Mouse (Mus musculus): ENCODE data around the gene Hapln3. TPM values are rescaled to one million over a fixed set of nuclear protein-coding genes. Genes with fewer than 3 reads are reported as not detected.
A peak's percentile ranks its signal among the peaks of the same experiment; 100 is the strongest.

Gene Hapln3
- 0.22 and 1.8 TPM in 2 replicates for polyA plus RNA-seq (2012; rRNA removed)

DNA sequence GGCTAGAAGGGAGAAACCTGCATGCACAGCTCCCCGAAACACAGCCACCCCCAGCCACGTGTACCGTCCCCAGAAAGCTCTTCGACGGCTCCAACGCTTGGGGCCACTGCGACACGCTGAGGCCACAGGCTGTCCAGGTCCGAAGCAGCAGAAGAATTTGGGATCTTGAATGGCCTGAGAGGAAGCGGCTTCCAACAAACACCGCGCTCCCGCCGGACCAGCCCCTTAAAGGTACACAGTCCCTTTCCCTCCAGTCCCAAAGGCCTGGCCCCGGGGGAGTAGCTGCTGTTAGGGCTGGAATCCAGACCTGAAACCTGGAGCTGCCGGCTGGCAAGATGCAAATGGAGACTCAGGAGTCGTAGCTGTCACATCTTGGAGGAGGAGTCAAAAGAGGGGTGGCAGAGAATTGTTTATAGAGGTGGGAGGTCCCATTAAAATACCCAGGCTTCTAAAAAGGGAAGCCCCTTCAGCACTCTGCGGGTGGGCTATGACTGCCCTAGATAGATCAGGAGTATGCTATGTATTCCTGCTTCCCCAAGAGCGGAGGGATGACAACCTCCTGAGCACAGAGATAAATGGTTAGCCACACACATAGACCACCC, at the start of gene Hapln3:
TSS of gene Hapln3 (minus strand) at position 176 of the 602 bp plus-strand sequence.
- Histone ChIP-seq H3K4me1 (ENCODE audit: control insufficient read depth, insufficient read depth, low read length) (peaks cover 4% of the 10 kb centered on the region; the same call in 1 of the 2 replicates), H3K4me3 (replicated peaks; ENCODE audit: extremely low read depth, low read depth, low read length) (no peak within 1 kb of the TSS)
- TF ChIP-seq POLR2A (IDR thresholded peaks at IDR 0.05; ENCODE audit: borderline replicate concordance, extremely low read depth, low read depth, low read length) (no peak), CTCF (IDR thresholded peaks at IDR 0.05; ENCODE audit: insufficient read depth, low read length) (no peak)
- DNase-seq: no peak
- WGBS: 10% methylated on average over 19 of the region's 19 CpGs

DNA sequence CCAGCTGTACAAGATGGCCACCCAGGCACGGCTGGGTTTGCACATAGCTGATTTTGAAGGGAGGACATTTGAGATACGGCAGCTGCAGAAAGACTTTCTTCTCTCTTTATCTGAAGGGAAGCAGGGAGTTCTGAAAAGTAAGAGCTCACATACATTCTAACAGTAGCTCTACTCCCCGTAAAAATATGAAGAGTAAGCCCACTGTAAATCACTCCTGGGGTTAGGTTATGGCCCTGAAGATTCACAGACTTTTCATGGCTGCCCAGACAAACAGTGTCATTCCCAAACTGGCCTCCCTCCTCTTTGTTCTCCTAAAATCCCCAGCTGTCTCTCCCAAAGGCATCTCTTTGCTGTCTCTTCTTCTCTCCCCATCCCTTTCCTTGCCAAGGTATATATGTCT, 43.0 kb upstream of the Hapln3 start:
- Histone ChIP-seq H3K4me3 (replicated peaks; ENCODE audit: extremely low read depth, low read depth, low read length) (no peak overlapping the region), H3K4me1 (ENCODE audit: control insufficient read depth, insufficient read depth, low read length) (no peaks in the 10 kb centered on the region)
- WGBS: 68% methylated on average over 3 of the region's 3 CpGs
- no peak for DNase-seq
- TF ChIP-seq CTCF (IDR thresholded peaks at IDR 0.05; ENCODE audit: insufficient read depth, low read length) (no peak), POLR2A (IDR thresholded peaks at IDR 0.05; ENCODE audit: borderline replicate concordance, extremely low read depth, low read depth, low read length) (no peak)

DNA sequence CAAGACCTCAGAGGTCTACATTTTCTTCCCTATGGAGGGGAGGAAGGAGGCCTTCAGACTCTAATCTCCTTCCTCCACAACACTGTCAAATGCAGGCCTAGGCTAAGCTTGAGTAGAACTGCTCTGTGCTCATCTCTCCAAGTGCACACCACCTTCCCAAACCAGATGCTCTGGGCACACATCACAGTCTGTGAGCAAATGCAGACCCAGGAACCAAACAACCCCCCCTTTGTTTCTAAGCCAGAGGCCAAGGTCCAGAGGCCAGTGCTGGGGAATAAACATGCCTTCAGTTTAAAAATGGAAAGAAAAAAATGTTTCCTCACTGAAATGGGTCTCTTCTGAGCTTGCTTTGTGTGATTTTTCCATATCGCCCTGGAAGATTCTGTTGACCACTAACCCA, 41.0 kb upstream of the Hapln3 start:
- Histone ChIP-seq H3K4me3 (replicated peaks; ENCODE audit: extremely low read depth, low read depth, low read length) (no peak overlapping the region), H3K4me1 (ENCODE audit: control insufficient read depth, insufficient read depth, low read length) (no peaks in the 10 kb centered on the region)
- no peak for TF ChIP-seq CTCF (IDR thresholded peaks at IDR 0.05; ENCODE audit: insufficient read depth, low read length)
- no peak for TF ChIP-seq POLR2A (IDR thresholded peaks at IDR 0.05; ENCODE audit: borderline replicate concordance, extremely low read depth, low read depth, low read length)
- DNase-seq: no peak
- WGBS: 87% methylated on average over 1 of the region's 1 CpGs

DNA sequence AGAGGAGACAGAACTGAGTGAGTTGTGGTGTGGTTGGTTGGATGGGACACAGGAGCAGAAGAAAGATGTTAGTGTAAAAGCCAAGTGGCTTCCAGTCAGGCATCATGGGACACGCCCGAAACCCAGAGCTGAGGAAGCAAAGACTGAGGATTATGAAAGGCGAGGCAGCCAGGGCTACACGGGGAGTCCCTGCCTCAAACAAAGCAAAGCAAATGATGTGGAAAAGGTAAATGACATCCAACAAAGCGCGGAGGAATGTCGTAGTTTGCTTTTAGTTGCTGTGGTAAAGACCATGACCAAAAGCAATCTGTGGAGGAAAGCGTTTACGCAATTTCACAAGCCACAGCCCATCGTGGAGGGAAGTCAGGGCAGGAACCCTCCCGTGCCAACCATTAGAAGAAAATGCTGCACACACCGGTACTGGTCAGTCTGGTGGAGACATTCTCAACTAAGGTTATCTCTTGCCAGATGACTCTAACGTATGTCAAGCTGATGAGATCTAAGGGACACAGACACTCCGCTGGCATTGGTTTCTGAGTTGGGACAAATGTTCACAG, 36.3 kb upstream of the Hapln3 start:
- Histone ChIP-seq H3K4me3 (replicated peaks; ENCODE audit: extremely low read depth, low read depth, low read length) (no peak overlapping the region), H3K4me1 (ENCODE audit: control insufficient read depth, insufficient read depth, low read length) (no peaks in the 10 kb centered on the region)
- TF ChIP-seq POLR2A (IDR thresholded peaks at IDR 0.05; ENCODE audit: borderline replicate concordance, extremely low read depth, low read depth, low read length) (no peak), CTCF (IDR thresholded peaks at IDR 0.05; ENCODE audit: insufficient read depth, low read length) (no peak)
- 78% methylated on average over 14 of the region's 14 CpGs for WGBS
- DNase-seq: no peak

DNA sequence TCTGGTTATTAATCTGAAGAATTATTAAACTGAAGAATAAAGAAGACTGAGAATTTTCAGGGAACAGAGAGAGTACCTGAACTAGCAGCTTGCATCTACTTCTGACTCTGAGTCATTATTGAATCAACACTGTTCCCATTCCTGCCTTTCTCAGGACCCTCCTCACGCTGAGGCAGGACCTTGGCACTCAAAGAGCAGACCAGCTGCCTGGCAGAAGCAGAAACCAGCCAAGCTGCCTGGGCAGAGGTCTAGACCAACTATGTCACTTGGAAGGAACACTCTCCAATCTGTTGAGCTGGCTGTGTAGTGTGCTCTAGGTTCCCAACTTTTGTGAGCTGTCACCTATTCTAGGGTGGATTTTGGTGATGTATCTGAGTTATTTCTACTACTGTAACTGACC, 28.6 kb upstream of the Hapln3 start:
- Histone ChIP-seq H3K4me3 (replicated peaks; ENCODE audit: extremely low read depth, low read depth, low read length) (no peak overlapping the region), H3K4me1 (ENCODE audit: control insufficient read depth, insufficient read depth, low read length) (no peaks in the 10 kb centered on the region)
- DNase-seq: no peak
- TF ChIP-seq CTCF (IDR thresholded peaks at IDR 0.05; ENCODE audit: insufficient read depth, low read length): no peak
- no peak for TF ChIP-seq POLR2A (IDR thresholded peaks at IDR 0.05; ENCODE audit: borderline replicate concordance, extremely low read depth, low read depth, low read length)
- 43% methylated on average over 1 of the region's 1 CpGs for WGBS

DNA sequence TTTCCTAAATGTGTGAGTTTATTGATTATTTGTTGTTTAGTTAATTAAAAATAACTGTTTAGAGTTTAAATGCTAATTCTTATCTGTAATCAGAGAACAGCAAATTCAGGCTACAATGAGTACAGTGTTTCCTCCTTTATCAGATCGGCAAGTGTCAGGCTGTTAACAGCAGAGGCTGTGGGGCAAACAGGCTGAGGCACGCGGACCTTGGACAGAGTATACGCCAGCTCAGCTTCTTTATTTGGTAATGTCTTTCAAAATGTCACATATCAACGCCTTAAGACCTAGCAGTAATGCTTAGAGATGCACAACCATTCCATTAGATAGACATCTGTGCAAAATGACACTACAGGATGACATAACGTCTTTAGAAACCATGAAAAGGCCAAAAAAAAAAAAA, 18.7 kb upstream of the Hapln3 start:
- WGBS: 35% methylated on average over 6 of the region's 6 CpGs
- no peak for TF ChIP-seq POLR2A (IDR thresholded peaks at IDR 0.05; ENCODE audit: borderline replicate concordance, extremely low read depth, low read depth, low read length)
- DNase-seq: no peak
- peaks cover 3% of the 10 kb centered on the region; the same call in 1 of the 2 replicates for H3K4me1 ChIP-seq (ENCODE audit: control insufficient read depth, insufficient read depth, low read length)
- H3K4me3 ChIP-seq (replicated peaks; ENCODE audit: extremely low read depth, low read depth, low read length): no peak overlapping the region

DNA sequence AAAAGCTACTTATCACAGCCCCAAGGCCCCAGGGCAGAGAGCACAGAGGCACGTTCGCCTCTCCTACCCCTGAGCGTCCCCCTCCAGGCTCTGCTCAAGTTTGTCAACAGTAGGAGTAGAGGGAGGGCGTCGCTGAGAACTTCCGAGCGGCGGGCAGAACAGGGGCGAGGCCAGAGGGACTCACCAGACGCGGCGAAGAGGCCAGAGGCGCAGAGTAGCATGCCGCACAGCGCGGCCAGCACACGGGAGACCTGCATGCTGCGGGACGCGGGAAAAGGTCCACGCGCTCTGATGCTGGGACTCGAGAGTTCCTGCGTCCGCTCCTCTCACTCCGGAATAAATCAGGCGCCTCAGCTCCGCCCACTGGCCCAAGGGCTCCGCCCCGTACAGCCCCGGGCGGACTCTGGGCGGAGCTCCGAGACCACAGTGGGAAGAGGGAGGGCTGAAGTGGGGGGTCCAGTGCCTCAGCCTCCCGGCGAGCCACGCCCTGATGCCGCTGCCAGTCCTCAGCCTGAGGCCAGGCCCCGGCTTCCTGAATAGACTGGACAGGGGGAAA, 18.0 kb upstream of the Hapln3 start, which contains the start of gene Mfge8:
TSS of gene Mfge8 (minus strand) at position 350 of the 556 bp plus-strand sequence.
- peak; percentile 90 for DNase-seq
- peaks cover 3% of the 10 kb centered on the region; the same call in 1 of the 2 replicates for H3K4me1 ChIP-seq (ENCODE audit: control insufficient read depth, insufficient read depth, low read length)
- H3K4me3 ChIP-seq (replicated peaks; ENCODE audit: extremely low read depth, low read depth, low read length): peak within 1 kb of the TSS; percentile 87
- peak; percentile 93; the same call in 1 of the 2 replicates for TF ChIP-seq POLR2A (IDR thresholded peaks at IDR 0.05; ENCODE audit: borderline replicate concordance, extremely low read depth, low read depth, low read length)
- no peak for TF ChIP-seq CTCF (IDR thresholded peaks at IDR 0.05; ENCODE audit: insufficient read depth, low read length)
- WGBS: under 1% methylated on average over 39 of the region's 39 CpGs

DNA sequence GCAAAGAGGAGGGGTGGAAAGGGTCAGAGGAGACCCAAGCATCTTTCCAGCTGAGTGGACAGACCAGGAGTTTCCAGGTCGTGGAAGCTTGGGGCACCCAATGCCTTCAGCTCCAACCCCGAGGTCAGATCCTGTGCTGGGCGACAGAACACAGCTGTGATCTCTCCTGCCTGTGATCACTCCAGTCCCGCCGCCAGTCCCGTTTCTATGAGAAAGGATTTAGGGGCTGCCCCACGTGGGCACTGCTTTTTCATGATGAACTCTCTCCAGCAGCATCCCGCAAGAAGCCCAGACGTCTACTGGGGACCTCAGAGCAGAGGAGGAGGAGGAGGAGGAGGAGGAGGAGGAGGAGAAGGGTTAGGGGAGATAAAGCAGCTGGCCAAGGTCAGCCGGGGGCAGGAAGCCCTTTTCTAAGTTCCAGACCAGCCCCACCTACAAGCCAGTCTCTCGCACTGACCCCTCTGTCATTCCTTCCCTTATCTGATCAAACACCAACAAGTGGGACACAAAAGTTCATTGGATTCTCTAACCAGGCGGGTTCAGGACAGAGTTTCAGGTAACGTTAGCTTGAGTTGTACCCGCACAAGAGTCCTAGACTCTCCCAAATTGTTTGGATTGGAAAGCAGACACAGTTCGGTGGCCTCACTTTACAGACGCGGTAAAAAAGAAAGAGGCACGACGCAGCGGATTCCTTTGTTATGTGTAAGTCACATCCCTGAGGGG, 17.3 kb upstream of the Hapln3 start:
- Histone ChIP-seq H3K4me1 (ENCODE audit: control insufficient read depth, insufficient read depth, low read length) (peaks cover 3% of the 10 kb centered on the region; the same call in 1 of the 2 replicates), H3K4me3 (replicated peaks; ENCODE audit: extremely low read depth, low read depth, low read length) (peak overlapping the region; percentile 87)
- TF ChIP-seq POLR2A (IDR thresholded peaks at IDR 0.05; ENCODE audit: borderline replicate concordance, extremely low read depth, low read depth, low read length) (no peak), CTCF (IDR thresholded peaks at IDR 0.05; ENCODE audit: insufficient read depth, low read length) (no peak)
- peak; percentile 40 for DNase-seq
- 4% methylated on average over 20 of the region's 20 CpGs for WGBS

DNA sequence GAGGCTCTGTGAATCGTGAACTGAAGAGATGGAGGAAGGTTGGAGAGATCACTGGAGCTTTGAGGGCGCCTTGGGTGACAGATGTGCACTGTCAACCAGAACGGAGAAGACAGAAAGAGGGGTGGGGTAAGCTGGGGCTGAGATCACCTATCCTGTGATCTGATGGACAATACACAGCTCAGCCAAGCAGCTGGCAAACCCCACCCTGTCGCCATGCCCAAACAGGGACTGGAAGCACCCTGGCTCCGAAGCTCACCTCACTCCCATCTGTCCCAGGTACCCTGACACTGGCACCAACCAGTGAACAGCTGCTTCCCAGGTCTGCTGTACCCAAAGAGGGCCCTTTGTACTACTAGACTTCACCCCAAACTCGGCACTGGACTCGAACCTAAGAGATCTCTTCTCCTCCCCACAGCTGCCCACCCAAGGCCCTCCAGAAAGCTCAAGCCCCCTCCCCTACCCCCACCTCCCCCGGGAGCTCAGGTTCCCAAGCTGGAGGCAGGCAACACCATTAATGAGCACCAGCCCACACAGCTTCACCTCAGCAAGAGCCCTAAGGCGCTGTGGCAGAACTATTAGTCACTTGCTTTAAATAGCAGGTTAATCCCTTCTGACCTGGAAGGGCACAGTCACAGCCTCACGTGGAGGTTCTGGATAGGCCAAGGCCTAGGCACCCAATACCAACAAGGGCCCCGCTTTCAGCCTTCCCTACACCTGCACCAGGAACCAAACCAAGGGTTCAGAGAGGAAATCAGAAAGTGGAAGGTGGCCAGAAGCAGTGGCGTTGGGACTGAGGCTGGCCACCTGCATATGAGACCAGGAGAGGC, 16.4 kb upstream of the Hapln3 start:
- DNase-seq: no peak
- TF ChIP-seq CTCF (IDR thresholded peaks at IDR 0.05; ENCODE audit: insufficient read depth, low read length) (no peak), POLR2A (IDR thresholded peaks at IDR 0.05; ENCODE audit: borderline replicate concordance, extremely low read depth, low read depth, low read length) (no peak)
- WGBS: 60% methylated on average over 12 of the region's 12 CpGs
- Histone ChIP-seq H3K4me3 (replicated peaks; ENCODE audit: extremely low read depth, low read depth, low read length) (no peak overlapping the region), H3K4me1 (ENCODE audit: control insufficient read depth, insufficient read depth, low read length) (peaks cover 3% of the 10 kb centered on the region; the same call in 1 of the 2 replicates)

Measured in lung, adult 2 months (tissue).